Mouse (Mus musculus): Measurements from ENCODE around the gene Mgl2.
"Not testable (repeated sequence)": the region's sequence is repeated elsewhere in the genome, so short reads cannot be mapped to it uniquely, and the experiment has no call there.

Gene Mgl2

GRCm38 (mm10) chr11:70169471-70169870, 39.3 kb downstream of the Mgl2 start:
- DNase-seq (ENCODE audit: extremely low read depth, insufficient read length, low spot score): not testable (repeated sequence)

- DNase-seq (ENCODE audit: extremely low read depth, insufficient read length, low spot score): no peak
Measured at GRCm38 (mm10) chr11:70170291-70170690, 40.2 kb downstream of the Mgl2 start.

GRCm38 (mm10) chr11:70171181-70171580, 41.1 kb downstream of the Mgl2 start:
- no peak for DNase-seq (ENCODE audit: extremely low read depth, insufficient read length, low spot score)

GRCm38 (mm10) chr11:70171847-70172246, 41.7 kb downstream of the Mgl2 start:
- peak; percentile 32 for DNase-seq (ENCODE audit: extremely low read depth, insufficient read length, low spot score)

- DNase-seq (ENCODE audit: extremely low read depth, insufficient read length, low spot score): no peak
Measured at GRCm38 (mm10) chr11:70172298-70172697, 42.2 kb downstream of the Mgl2 start.

- DNase-seq (ENCODE audit: extremely low read depth, insufficient read length, low spot score): no peak
Measured at GRCm38 (mm10) chr11:70174491-70174890, 44.4 kb downstream of the Mgl2 start.

- no peak for DNase-seq (ENCODE audit: extremely low read depth, insufficient read length, low spot score)
Measured at GRCm38 (mm10) chr11:70177647-70178046, 47.5 kb downstream of the Mgl2 start.

GRCm38 (mm10) chr11:70178311-70178710, 48.2 kb downstream of the Mgl2 start:
- no peak for DNase-seq (ENCODE audit: extremely low read depth, insufficient read length, low spot score)

GRCm38 (mm10) chr11:70178756-70179155, 48.6 kb downstream of the Mgl2 start:
- DNase-seq (ENCODE audit: extremely low read depth, insufficient read length, low spot score): no peak

- no peak for DNase-seq (ENCODE audit: extremely low read depth, insufficient read length, low spot score)
Measured at GRCm38 (mm10) chr11:70179401-70179800, 49.3 kb downstream of the Mgl2 start.

GRCm38 (mm10) chr11:70180496-70180895, 50.4 kb downstream of the Mgl2 start:
- no peak for DNase-seq (ENCODE audit: extremely low read depth, insufficient read length, low spot score)

GRCm38 (mm10) chr11:70185120-70185519, 55.0 kb downstream of the Mgl2 start:
- no peak for DNase-seq (ENCODE audit: extremely low read depth, insufficient read length, low spot score)

Data from 3134 (cell line).